Mouse (Mus musculus) mouse embryonic stem cell (cell line): ENCODE data around the gene Nup210l.

Source experiments
- in situ Hi-C, 2 experiments: fragments of 300-500 bp; cut with MboI; formaldehyde crosslinking; loops; 1 replicate in 1 of 2; 3 replicates in 1 of 2; pipeline ENCODE4 v1.14.3; 2019 to 2020; ENCODE audit warnings: low sequenced_read_pairs in 2 of 2, low pct_unique_long_range_greater_than_20kb in 1 of 2, mixed read lengths in 1 of 2; ENCODE audit not compliant: unreplicated experiment in 1 of 2

Nup210l gene

GRCm38 (mm10) chr3:90137606-90138005, 33.7 kb downstream of the Nup210l start:
- in situ Hi-C loops: no loop called here

- in situ Hi-C loops: no loop called here
Measured at GRCm38 (mm10) chr3:90139962-90140361, 36.0 kb downstream of the Nup210l start.

- in situ Hi-C loops: no loop called here
Measured at GRCm38 (mm10) chr3:90145461-90145860, 41.5 kb downstream of the Nup210l start.

- in situ Hi-C loops: no loop called here
Measured at GRCm38 (mm10) chr3:90146651-90147050, 42.7 kb downstream of the Nup210l start.

GRCm38 (mm10) chr3:90151086-90151740, 47.3 kb downstream of the Nup210l start:
- in situ Hi-C loops: no loop called here

- in situ Hi-C loops: no loop called here
Measured at GRCm38 (mm10) chr3:90155996-90156395, 52.1 kb downstream of the Nup210l start.

- in situ Hi-C loops: no loop called here
Measured at GRCm38 (mm10) chr3:90159757-90160156, 55.8 kb downstream of the Nup210l start.

- in situ Hi-C loops: no loop called here
Measured at GRCm38 (mm10) chr3:90161541-90161940, 57.6 kb downstream of the Nup210l start.

GRCm38 (mm10) chr3:90179566-90179965, 75.6 kb downstream of the Nup210l start:
- in situ Hi-C loops: no loop called here

GRCm38 (mm10) chr3:90183581-90183980, 79.6 kb downstream of the Nup210l start:
- in situ Hi-C loops: no loop called here

GRCm38 (mm10) chr3:90190859-90191510, 87.1 kb downstream of the Nup210l start:
- in situ Hi-C loops: no loop called here

GRCm38 (mm10) chr3:90194759-90195158, 90.8 kb downstream of the Nup210l start:
- in situ Hi-C loops: no loop called here

- in situ Hi-C loops: no loop called here
Measured at GRCm38 (mm10) chr3:90195644-90196043, 91.7 kb downstream of the Nup210l start.

- in situ Hi-C loops: no loop called here
Measured at GRCm38 (mm10) chr3:90197548-90197947, 93.6 kb downstream of the Nup210l start.

GRCm38 (mm10) chr3:90202884-90203283, 99.0 kb downstream of the Nup210l start:
- in situ Hi-C loops: no loop called here

GRCm38 (mm10) chr3:90203619-90204018, 99.7 kb downstream of the Nup210l start:
- in situ Hi-C loops: no loop called here

GRCm38 (mm10) chr3:90204582-90204981, 100.7 kb downstream of the Nup210l start:
- in situ Hi-C loops: no loop called here

- in situ Hi-C loops: no loop called here
Measured at GRCm38 (mm10) chr3:90208662-90209061, 104.7 kb downstream of the Nup210l start.

- in situ Hi-C loops: no loop called here
Measured at GRCm38 (mm10) chr3:90209908-90210566, 106.1 kb downstream of the Nup210l start.
